Mouse (Mus musculus) 3134 (cell line): ENCODE data around the gene Csdc2.
"Not testable (repeated sequence)": the region's sequence is repeated elsewhere in the genome, so short reads cannot be mapped to it uniquely, and the experiment has no call there.

Experiments
- DNase-seq: peaks from one replicate; pipeline ENCODE4 v3.0.0-alpha.2; 2011; ENCODE audit warnings: low spot score; ENCODE audit not compliant: insufficient read length; ENCODE audit errors: extremely low read depth

Gene Csdc2

GRCm38 (mm10) chr15:81954151-81954583 lies 17.6 kb downstream of the Csdc2 start:
- no peak for DNase-seq

DNA sequence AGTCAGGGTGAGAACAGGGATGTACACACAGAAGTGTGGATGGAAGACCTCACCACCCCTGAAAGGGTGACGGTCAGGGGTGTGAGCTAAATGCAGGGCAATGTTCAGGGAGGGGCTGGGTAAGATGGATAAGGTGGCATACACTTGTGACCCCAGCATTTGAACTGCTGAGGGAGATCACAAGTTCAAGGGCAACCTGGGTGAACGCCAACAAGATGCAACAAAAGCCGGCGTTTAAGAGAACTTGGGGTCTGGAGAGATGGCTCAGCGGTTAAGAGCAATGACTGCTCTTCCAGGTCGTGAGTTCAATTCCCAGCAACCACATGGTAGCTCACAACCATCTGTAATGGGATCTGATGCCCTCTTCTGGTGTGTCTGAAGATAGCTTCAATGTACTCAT lies 18.2 kb downstream of the Csdc2 start:
- no peak for DNase-seq

DNA sequence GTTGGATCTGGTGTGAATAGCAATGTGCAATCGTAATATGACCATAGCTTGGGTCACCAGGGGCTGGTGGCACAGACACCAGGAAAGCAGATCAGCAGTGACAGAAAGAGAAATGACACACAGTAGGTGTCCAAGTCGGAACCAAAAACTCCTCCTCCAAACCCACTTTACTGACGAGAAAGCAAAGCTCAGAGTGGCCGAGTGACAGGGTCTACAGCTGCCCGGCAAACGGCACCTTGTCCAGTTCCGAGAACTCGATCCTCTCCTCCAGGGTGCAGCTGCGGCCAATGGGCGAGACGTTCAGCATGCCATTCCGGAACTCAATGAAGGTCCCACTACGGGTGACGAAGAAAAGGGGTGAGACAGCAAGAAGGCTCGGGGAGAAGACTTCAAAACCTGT lies 18.9 kb downstream of the Csdc2 start:
- no peak for DNase-seq

- no peak for DNase-seq
Measured at GRCm38 (mm10) chr15:81956457-81956856, 19.9 kb downstream of the Csdc2 start.

- no peak for DNase-seq
Measured at GRCm38 (mm10) chr15:81957598-81957997, 21.0 kb downstream of the Csdc2 start.

DNA sequence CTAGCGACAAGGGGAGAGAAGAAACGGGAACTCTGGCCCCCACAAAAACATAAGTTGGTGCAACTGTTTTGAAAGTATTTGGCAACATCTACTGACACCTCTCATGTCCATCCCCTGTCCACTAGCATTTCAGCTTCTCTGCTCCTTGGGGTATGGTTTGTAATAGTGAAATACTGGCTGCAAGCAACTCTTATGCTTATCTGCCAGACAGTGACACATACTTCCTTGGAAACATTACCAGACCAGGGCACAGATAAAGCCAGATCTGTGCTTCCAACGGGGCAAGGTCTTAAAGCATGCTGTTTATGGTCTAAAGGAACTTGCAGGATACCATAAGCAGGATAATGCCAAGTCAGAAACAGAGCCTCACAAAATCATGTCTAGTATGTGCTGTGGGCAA lies 22.3 kb downstream of the Csdc2 start:
- DNase-seq, result no peak

GRCm38 (mm10) chr15:81960171-81961077 lies 23.9 kb downstream of the Csdc2 start, which contains the start of gene Pmm1:
Gene Pmm1, minus strand, starts transcription at chr15:81960930.
- peak; percentile 96 for DNase-seq

- DNase-seq, result no peak
Measured at GRCm38 (mm10) chr15:81961078-81961451, 24.5 kb downstream of the Csdc2 start.

- no peak for DNase-seq
Measured at GRCm38 (mm10) chr15:81964262-81964661, 27.7 kb downstream of the Csdc2 start.

DNA sequence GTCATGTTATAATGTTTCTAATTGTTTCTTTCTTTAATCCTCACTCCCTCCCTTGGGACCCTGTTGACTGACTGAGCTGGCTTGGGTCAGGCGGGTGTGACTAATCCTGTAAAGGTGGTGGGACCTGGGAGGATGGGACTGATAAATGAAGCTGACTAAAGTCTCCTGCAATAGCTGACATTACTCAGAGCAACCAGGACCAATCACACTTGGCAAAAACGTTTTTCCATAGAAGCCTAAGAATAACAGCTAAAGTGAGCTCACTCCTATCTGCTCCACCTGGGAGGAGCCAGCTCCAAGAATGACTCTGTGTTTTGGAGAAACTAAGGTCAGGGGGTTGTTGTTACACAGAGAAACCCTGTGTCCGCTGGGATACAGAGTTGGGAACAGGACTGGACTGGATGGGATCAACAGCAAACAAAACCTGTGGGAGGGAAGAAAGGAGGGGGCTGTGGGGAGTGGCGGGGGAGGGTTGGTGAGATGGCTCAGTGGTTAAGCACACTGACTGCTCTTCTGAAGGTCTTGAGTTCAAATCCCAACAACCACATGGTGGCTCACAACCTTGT lies 28.5 kb downstream of the Csdc2 start:
- peak; percentile 60 for DNase-seq

DNA sequence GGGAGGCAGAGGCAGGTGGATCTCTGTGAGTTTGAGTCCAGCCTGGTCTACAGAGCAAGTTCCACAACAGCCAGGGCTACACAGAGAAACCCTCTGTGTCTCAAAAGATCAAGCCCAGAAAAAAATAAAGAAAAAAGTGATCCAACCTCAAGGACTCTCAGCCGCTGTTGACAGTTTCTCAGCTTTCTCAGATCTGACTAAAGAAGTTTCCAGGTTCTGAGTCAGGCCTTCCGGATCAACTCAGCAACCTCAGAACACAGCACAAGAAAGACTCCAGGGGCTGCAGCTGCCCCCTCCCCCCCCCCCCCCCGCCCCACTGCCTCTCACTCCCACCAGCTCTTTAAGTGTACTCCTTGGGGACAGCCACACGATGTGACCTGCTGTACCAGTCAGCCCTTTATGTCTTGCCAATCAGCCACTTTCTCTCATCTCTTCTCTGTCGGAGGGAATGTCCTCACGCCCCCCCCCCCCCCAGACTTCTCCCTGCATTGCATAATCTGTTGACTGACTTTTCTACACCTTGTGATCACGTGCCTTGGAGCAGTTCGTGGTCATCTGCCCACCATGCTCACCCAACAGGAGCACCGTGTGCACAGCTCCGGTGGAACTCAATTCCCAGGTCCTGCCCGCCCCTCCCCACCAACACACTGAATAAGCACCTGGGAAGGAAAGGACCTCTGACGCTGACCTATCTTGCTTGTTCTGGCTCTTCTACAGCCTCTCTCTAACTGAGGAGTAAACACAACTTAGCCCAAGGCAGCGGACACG lies 29.7 kb downstream of the Csdc2 start:
- DNase-seq, result no peak

GRCm38 (mm10) chr15:81967821-81968220 lies 31.3 kb downstream of the Csdc2 start:
- DNase-seq, result no peak

DNA sequence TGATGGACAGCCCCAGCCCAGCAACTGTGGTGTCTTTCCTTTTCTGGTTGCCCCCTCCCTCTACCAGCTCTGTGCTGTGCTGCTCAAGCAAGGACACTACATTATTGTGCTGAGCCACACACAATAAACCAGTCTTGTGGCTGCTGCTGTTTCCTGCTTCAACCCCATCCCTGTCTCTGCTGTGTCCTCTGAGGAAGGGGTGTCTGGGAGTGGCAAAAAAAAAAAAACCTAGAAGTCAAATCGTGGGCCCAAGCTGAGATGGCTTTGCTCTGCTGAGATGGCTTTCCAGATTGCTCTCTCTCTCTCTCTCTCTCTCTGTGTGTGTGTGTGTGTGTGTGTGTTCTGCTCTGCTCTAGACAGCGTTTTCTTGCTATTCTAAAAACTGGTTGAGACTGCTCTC lies 31.9 kb downstream of the Csdc2 start:
- no peak for DNase-seq

DNA sequence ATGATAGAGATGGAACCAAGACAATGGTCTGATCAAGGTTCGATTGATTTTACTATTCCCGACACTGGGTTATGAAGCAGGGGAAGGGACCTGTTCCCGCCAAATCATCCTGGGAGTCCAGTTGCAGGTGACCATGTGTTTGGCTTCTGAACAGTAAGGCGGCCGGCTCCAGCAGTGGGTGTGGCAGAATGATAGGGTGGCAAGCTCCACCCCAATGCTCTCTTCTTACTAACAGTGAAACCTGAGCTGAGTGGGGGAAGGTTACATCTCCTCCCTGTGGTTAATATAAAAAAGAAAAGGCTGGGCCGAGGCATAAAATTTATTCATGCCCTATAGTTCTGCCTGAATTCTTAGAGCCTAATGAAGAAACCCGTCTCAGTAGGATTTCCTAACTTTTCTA lies 32.6 kb downstream of the Csdc2 start:
- DNase-seq, result no peak

DNA sequence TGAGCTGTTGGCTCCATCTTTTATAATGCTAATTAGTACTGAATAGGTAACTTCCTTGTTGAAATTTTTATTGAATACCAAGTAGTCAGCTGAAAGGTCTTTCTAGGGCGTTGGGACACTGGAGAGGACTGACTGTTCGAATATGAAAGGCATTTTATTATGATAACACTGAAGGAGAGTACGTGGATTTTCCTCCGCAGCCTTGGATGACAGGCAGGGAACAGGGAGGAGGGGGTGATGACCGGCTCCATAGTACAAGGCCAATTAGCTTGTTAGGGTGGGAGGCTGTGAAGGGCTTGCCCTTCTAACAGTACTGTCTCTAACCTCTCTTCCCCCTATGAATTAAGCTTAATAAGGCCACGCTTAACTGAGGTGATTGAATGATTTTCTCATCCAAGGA lies 33.1 kb downstream of the Csdc2 start:
- DNase-seq, result not testable (repeated sequence)

GRCm38 (mm10) chr15:81970498-81970897 lies 33.9 kb downstream of the Csdc2 start:
- DNase-seq, result not testable (repeated sequence)

GRCm38 (mm10) chr15:81975156-81975555 lies 38.6 kb downstream of the Csdc2 start:
- DNase-seq, result not testable (repeated sequence)

DNA sequence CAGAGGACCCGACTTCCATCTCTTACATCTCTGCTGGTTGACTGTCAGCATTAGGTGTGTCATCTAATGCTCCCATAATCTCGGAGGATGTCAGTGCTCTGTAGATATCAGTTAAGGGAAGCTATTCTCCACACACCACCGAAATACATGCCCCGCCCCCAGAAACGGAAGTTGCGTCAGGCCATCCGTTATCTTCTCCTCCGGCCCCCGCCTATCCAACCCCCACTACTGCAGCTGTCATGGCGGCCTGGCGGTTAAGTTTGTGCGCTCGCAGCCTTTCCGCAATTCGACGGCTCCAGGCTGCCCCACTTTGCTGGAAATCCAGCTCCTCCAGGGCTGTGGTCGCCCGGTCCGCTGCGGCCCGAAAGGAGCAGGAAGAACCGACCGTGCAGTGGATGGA lies 43.8 kb downstream of the Csdc2 start, which contains the start of gene 1700029P11Rik:
Gene 1700029P11Rik (plus strand): TSS at position 220 of the 400 bp plus-strand sequence.
- DNase-seq, result no peak

GRCm38 (mm10) chr15:81982173-81982572 lies 45.6 kb downstream of the Csdc2 start:
- no peak for DNase-seq

DNA sequence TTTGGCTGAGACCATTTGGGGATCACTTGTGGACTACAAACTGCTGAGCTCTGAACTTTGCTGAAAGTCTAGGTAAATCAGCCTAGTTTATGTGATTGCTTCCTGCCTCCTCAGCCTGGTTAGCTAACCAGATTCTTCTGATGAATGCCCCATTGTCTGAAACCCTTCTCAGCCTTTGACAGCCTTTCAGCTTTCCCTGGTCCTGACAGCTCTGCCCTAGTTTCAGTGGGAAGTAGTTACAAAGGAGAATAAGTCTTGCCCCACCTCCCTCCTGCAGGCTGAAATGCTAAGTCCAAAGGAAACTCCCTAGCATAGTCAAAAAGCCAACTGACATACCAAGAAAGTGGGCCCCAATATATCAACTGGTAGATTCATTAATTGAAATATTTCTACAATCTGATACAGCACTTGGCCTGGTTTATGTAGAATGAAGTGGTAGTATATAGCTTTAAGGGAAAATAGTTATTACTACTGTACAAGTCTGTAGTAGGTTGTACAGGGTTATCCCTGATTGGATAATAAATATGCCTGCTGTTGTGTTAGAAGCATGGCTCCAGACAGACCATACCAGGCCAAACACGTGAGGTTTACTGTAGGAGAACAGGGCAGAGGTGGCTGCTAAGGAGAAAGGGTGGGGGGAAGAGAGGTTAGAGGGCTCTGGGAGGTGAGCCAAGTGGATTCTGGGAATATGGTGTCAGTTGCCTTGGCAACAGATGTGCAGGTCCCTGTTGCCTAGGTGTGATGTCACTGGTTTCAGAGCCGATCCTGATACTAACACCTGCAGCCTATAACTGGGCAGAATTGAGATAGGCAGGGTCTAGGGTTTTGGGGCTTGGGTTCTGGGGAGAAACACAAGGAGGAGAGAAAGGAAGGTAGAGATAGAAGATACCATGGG lies 49.0 kb downstream of the Csdc2 start:
- no peak for DNase-seq
